Mouse (Mus musculus): ENCODE results near the gene Zbtb34. TPM values are rescaled to one million over a fixed set of nuclear protein-coding genes. Genes with fewer than 3 reads are reported as not detected.

Gene Zbtb34
- polyA plus RNA-seq, 1 experiment: 17.5 TPM

DNA sequence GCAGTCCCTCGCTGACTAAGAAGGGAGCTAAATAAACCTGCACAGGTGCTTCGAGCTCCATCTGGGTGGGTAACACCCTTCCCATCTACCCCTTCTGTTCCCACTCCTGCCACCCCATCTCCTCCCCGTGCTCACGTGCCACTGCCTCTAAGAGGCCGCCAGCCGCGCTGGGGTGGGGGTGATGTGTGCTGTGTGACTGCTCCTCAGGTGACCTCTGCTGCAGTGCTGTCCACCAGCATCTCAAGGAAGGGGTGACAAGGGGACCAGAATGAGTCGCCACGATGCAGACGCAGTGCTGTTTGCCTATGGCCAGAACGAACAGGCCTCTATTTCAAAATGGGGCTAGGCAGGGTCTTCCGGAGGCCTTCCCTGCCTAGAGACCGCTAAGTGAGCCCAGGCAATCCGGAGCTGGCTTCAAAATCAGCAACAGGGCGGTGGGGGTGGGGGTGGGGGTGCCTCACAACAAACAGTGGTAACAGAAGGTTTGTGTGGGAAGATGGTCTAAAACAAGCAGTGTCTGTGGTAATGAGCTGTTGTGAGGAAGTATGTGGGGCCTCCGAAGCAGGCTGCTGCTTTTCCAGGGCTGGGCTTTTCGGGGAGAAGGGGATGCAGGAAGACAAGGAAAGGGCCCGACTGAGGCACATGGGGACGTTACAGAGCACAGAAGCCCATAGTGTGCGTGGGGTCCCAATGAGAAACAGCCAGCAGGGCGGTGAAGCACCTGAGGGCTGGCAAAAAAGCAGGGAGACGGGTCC is 18.2 kb upstream of the Zbtb34 start:
- no peak for DNase-seq (ENCODE audit: extremely low spot score in 1 of 2, low spot score in 1 of 2)

DNA sequence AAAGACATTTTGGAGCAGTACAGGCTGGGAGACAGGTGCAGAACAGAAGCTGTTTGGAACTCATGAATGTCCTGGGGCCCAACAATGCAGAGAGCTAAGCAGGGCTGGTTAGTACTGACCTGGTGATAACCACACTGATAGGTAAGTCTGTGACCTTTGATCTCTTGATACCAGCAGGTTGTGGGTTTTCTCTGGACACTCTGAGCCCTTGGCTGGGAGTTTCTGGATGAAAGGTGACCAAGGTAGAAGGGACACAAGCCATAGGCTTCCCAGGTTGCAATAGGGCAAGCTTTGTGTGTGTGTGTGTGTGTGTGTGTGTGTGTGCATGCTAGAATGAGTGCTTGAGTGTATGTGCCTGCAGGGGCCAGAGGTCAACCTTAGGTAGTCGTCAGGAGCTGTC is 15.7 kb upstream of the Zbtb34 start:
- DNase-seq (ENCODE audit: extremely low spot score in 1 of 2, low spot score in 1 of 2): no peak

DNA sequence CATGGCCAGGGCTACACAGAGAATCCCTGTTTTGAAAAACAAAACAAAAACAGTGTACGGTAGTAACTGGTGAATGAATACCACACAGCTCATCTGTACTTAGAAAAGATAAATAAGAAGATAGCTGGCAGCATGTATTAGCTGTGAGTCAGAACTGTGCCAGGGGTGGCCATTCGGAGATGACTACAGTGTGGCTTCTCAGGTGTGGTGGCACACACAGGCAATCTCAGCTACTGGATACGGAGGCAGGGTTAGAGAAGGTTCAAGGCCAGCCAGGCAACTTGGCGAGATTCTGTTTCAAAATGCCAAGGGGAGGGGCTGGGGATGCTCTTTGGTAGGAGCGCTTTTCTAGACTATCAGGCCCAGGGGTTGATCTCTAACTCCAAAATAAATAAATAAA is 14.6 kb upstream of the Zbtb34 start:
- no peak for DNase-seq (ENCODE audit: extremely low spot score in 1 of 2, low spot score in 1 of 2)

DNA sequence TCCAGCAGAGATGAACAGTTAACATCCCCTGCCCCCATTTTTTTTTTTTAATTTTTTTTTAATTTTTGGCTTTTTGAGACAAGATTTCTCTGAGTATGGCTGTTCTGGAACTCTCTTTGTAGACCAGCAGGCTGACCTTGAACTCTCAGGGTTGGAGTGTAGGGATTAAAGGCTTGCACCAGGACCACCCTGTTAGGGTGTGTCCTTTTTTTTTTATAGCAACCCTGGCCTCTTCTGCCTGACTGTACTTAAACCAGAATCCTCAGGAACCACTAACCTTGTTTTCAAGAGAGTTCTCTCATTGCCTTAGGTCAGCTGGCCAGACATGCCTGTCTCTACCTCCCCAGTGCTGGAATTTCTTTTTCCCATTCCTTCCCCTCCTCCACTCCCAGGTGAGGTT is 13.7 kb upstream of the Zbtb34 start:
- no peak for DNase-seq (ENCODE audit: extremely low spot score in 1 of 2, low spot score in 1 of 2)

DNA sequence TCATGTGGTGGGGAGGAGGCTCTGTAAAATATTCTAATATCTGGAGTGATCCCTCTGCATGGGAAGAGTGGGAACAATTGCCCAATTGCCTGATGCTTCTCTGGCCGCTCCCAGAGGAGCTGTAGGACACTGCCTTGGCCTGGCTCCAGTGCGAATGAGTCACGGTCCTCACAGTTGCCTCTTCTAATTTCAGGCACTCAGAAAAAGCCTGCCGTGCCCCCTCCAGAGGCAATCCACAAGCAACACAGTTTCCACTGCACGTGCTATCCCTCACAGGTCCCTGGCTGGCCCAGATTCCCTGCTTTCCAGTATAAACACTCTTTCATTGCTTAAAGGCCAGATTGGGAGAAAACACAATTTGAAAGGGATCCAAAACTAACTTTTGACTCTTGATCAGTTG is 13.2 kb upstream of the Zbtb34 start:
- peak; percentile 84 to 91 for DNase-seq (ENCODE audit: extremely low spot score in 1 of 2, low spot score in 1 of 2)

DNA sequence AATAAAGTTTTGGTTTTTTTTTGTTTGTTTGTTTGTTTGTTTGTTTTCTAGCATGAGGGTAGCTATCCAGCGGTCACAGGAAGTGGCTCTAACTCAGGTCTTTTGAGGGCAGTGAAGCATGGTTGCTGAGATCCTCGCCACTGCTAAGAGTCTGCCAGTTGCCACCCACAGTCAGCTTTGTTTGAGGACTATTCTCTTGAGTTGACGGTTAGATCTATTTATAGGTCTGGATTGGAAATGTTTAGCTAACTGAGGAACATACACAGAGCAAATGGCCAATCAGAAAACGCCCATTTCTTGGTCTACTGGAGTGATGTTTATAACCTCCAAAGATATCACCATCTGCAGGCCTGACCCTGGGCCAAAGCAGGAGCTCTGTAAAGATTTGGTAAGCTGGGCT is 11.6 kb upstream of the Zbtb34 start:
- no peak for DNase-seq (ENCODE audit: extremely low spot score in 1 of 2, low spot score in 1 of 2)

DNA sequence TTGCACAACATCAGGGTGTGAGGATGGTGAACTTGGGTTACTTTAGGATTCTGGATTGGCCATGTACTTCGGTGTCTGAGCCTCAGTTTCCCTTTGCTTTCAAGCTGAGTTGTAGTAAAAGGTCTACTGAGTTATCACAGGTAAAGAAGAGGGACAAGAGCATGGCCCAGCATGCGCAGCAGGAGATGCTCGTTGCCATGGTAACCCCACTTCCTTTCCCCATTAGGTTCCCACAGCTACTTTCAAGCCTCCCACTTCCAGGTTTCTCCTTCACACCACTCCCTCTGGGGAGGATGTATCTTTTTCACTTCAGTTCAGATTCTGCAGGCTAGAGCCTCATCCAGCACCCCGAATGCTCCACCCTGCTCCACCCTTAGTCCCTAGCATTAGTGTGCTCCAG is 9.8 kb upstream of the Zbtb34 start:
- DNase-seq (ENCODE audit: extremely low spot score in 1 of 2, low spot score in 1 of 2): peak; percentile 73 to 86

DNA sequence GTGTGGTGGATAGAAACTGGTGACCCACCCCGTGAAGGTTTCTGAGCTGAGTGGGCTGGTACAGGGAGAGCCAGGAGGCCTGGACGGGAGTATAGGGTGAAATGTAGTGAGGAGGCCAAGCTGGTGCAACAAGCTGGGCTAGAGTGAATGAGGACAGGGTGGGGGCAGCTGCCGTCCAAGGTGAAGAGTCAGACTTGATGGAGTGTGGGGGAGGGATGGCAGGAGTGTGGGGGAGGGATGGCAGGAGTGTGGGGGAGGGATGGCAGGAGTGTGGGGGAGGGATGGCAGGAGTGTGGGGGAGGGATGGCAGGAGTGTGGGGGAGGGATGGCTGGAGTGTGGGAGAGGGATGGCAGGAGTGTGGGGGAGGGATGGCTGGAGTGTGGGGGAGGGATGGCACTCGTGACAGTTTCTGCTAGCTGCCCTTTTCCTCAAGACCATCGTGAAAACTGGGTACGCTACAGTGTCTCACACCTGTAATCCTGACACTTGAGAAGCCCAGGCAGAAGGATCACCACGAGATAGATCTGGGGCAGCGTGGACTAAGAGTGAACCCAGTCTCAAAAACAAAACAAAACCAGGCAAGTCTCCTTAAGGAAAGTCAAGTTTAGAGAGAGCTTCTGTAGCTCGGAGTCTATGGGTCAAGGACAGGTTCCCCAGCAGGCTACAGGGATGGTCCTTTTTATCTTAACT is 9.0 kb upstream of the Zbtb34 start:
- DNase-seq (ENCODE audit: extremely low spot score in 1 of 2, low spot score in 1 of 2): no peak

DNA sequence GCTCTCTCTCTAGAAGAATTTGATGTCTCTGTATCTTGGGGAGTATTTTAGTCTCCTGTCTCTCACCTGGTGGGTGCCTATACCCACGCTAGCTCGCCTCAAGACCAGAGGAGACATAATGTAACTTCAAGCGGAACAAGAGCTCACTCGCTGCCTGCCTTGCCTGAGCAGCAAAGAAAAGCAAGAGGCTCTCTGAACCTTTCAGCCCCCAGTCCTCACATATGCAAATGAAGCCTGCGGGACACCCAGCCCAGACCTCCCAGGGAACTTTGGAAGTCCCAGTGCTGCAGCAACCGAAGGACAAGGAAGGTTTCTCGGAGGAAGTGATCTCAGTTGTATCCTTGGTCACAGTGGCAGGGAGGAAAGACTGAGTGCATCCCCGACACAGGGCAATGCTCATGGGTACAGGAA is 8.4 kb upstream of the Zbtb34 start:
- DNase-seq (ENCODE audit: extremely low spot score in 1 of 2, low spot score in 1 of 2): peak in 1 of 2 experiments; percentile 53

DNA sequence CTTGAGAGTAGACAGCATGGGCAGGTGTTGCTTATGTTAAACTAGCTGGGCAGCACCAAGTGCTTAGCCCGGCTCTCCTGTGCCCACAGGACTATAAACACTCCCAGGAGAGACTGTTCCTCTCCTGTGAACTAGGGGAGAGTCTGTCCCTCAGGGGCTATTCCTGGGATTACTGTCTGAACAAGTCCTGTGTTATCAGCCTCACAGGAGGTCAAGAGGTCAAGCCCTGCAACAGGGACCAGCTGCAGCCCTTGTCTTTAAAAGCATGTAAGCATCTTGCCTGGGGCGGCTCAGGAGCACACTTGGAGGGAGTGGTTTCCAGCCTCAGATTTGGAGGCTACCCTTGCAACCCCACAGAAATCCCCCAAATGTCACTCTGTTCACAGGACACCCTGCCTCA is 7.3 kb upstream of the Zbtb34 start:
- no peak for DNase-seq (ENCODE audit: extremely low spot score in 1 of 2, low spot score in 1 of 2)

DNA sequence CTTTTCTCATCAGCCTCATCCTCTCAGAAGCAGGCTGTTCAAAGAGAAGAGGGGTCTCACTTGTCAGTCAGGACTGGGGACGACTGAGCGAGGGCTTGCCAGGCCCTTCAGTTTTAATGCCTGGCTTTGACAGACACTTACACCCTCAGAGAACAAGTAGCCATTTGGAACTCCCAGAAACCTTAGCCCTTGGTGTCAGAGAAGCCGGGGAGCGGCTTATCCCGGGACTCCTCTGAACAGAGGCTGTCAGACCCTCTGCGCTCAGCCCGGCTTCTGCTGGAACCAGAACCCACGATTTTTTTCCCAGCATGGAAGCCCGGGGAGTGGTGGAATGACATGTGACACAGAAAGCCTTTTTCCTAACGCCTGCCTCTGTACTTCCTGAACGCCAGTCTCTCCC is 6.1 kb upstream of the Zbtb34 start:
- no peak for DNase-seq (ENCODE audit: extremely low spot score in 1 of 2, low spot score in 1 of 2)

DNA sequence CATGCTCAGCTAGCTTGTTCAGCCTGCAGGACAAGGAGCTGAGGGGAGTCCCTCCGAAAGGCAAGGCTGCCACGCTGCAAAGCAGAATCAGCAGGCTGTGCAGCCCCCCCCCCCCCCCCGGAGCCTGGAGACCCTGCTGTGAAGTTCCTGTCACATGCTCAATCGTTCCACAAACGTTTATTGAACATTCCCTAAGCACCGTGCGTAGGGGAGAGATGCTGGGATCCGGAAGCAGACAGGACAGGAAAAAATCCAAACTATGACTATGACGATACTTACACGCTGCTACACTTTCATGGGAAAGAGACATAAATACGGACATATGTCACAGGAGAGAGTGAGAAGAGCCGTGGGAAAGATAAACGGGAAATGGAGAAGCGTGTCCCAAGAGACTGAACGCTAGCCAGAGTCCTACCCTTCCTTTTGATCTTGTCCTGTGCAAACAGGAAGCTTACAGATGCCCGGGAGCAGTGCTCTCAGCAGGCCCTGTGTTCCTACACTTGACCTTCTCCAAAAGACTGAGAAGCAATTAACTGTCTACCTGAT is 5.0 kb upstream of the Zbtb34 start:
- DNase-seq (ENCODE audit: extremely low spot score in 1 of 2, low spot score in 1 of 2): no peak

DNA sequence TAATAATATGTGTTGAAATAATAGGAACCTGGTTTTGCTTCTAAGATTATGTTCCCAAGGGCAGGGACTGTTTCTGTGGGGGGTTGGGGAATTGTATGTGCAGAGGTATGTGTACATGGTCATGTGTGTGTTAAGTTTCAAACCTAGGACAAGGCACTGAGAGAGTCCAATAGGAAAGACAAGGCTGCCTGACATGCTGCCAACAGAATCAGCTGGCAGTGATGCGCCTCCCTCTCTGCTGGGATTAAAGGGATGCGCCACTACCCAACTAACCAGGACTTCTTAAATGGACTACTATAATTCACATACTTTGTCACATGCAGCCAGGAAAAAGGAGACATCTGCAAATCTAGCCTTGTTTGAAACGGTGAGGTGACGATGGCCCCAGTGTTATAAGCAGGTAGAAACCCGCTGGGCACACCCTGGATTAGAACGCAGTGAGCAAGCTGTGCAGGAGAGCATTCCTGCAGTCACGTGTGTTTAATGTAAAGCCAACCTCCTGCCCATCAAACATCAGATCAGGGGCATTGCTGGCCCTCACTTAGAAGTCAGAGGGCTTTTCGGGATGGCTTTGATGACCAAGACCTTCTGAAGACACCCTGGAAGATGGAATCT is 4.0 kb upstream of the Zbtb34 start:
- DNase-seq (ENCODE audit: extremely low spot score in 1 of 2, low spot score in 1 of 2): no peak

DNA sequence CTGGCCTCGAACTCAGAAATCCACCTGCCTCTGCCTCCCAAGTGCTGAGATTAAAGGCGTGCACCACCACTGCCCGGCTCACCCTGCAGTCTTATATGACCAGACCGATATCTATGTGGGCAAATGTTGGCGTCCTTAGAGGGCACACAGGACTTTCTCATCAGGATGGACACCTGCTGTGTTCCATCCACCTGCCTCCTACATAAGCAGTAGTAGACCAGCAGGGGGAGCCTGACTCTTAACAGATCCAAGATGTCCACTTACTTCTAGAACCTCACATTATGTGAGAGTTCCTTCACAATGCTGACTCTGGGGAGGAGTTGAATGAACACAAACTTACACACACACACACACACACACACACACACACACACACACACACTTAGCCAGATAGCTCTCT is 1.8 kb upstream of the Zbtb34 start:
- DNase-seq (ENCODE audit: extremely low spot score in 1 of 2, low spot score in 1 of 2): peak in 1 of 2 experiments; percentile 83

DNA sequence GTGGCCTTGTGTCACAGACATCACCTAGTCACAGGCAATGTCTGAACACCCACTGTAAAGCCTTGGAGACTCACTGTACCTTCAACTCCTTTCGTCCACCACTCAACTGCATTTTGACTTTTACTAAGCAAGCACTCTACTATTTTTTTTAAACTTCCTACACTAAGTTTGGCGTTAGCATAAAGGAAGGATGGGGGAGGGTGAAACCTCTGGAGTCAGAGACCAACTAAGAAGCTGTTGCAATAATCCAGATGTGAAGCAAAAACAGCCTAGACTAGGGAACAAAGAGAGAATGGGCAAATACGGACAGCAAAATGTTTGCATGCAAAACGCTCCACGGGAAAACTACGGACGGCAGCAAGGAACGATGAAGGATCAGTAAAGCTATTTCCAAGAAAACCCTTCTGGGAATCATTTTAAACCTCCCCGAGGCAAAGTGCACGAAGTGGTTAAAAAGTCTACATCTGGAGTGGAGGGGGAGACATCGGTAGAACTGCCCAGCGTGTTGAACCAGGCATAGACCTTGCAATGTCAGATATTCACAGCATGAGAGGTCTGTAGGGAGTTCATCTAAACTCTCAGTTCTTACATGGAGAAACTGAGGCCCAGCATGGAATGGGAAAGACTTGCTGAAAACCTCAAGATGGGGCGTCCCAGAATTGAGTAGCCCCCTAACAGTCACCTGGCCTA is 898 bp downstream of the Zbtb34 start:
- no peak for DNase-seq (ENCODE audit: extremely low spot score in 1 of 2, low spot score in 1 of 2)

DNA sequence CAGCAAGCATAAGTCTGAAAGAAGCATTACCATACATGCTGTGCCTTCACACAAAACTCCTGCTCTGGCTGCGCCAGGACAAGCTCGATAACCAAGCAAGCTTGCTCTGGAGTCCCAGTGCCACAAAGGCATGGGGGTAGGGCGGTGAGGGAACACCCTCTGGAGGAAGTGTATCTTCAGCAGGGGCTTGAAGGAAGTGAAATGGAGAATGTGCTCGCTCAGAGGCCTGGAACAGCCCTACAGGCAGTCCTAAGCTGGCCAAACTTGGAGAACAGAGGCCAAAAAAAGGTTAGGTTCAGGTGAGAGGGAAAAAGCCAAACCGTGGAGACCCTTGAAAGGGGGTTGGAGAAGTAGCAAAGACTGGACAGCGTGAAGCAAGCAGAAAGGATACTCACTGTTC is 1.8 kb downstream of the Zbtb34 start:
- DNase-seq (ENCODE audit: extremely low spot score in 1 of 2, low spot score in 1 of 2): no peak

DNA sequence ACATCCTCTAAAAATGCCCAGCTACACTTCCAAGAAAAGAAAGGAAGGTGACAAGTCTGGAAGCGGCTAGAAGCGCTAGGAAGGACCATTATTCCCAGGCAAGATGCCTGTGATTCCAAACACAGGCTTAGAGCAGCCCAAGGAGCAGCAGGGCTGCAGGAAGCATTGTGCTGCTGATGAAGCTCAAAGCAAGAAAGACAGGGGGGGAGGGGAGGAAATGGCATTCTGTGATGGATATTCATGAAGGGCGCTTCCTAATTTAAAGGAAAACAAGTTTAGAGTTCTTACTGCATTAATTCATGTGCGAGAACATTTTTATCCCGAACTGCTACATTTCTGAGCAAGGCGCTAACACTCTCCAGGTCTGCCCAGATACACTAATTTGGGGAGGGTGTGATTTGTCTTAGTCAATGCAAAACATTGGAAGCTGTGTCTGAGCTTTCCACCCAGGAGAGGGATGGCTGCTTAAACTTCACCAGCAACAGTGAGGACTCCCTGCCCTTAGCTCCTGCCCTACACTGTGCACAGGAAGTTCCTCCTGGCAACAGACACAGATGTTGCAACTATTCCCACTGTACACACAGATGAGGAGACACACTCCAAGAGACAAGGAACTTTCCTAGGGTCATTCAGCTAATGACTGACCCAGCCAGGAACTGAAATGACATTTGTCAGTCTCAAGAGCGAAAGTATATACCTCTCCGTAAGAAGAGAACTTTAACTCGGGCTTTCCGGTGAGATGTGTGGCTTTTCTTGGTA is 4.3 kb downstream of the Zbtb34 start:
- no peak for DNase-seq (ENCODE audit: extremely low spot score in 1 of 2, low spot score in 1 of 2)

DNA sequence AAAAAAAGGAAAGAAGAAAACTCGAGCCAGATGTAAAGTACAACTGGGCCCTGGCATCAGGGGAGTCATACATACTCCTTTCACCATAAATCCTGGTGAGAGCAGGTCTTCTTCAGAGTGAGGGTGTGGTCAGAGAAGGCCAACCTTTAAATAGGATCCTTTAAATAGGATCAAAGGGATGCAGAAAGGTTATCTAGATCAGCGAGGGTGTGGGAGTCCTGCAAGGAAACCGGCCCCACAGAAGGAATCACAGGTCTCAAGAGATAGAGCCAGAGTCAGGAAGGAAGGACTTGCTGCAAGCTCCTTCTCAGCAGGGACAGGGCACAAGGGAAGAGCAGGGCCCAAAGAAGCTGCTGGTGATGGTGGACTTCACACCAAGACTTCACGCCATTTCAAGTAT is 13.7 kb downstream of the Zbtb34 start:
- no peak for DNase-seq (ENCODE audit: extremely low spot score in 1 of 2, low spot score in 1 of 2)

DNA sequence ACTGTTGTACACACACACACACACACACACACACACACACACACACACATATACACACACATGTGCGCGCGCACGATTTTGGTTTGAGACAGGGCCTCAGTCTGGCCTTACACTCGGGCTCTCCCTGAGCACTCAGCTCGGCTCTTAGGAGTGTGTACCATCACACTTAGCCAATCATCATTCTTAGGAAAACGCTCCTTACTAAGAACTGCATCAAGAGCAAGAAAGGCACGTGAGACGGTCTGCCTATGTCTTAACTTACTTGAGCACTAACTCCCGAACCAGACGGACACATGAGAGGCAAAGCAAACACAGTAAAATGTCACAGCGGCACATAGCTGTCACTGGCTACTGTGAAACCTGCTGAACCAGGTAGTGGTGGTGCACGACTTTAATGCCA is 17.1 kb downstream of the Zbtb34 start:
- no peak for DNase-seq (ENCODE audit: extremely low spot score in 1 of 2, low spot score in 1 of 2)

DNA sequence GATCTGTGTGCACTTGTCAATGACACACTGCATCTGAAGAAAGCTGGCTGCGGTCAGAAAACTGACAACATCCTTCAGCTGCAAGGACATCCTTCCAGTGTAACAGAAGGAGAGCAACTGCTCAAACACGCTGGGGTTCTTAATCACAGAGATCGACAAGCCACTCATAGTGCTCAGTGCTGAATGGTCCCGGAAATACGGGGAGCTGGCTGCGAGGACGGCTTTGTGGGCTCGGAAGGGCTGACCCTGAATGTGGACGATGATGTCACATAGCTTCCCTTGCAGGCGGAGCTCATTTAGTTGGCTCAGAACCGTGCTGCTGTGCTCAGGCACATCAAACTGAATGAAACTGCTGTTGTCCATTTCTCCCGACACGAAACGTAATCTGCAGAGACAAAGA is 19.0 kb downstream of the Zbtb34 start:
- DNase-seq (ENCODE audit: extremely low spot score in 1 of 2, low spot score in 1 of 2): no peak
